ENCODE assay signal across 20 mouse cellular contexts in genomic region chr6:52218643-52219215, GRCm38 (mm10). TPM values are rescaled to one million over a fixed set of nuclear protein-coding genes. Genes with fewer than 3 reads are reported as not detected.
DNase-seq lines count a peak whose midpoint lies in the region; ATAC-seq and TF ChIP-seq lines count a peak whose summit lies in the region.
"Had no signal": no experiment of that assay in that cellular context is flagged by ENCODE, and none has a peak within 500 bp of the region (broad histone marks: within the 10 kb centered on the region; RNA-seq: fewer than 3 reads in every experiment).

No protein-coding gene starts in this region.

- TF ChIP-seq POLR2A in kidney, adult 2 months (IDR thresholded peaks at IDR 0.05; ENCODE audit: low read depth, low read length) = no peak

- no peak overlapping the region for H3K4me3 ChIP-seq in midbrain, embryonic 11.5 days (ENCODE audit: low read depth, low read length)
- no peak overlapping the region for H3K4me3 ChIP-seq in midbrain, embryonic 13.5 days (replicated peaks)
- H3K4me3 ChIP-seq in kidney, adult 2 months (ENCODE audit: insufficient read depth, low read depth, low read length) = peak overlapping the region; percentile 85
- H3K4me3 ChIP-seq in limb, embryonic 10.5 days = peak overlapping the region; percentile 90
- peak overlapping the region; percentile 81 for H3K4me3 ChIP-seq in neural tube, embryonic 15.5 days (replicated peaks)
- H3K4me3 ChIP-seq: embryonic facial prominence, embryonic 12.5 days; forebrain, embryonic 12.5 days; hindbrain, embryonic 12.5 days; layer of hippocampus, adult 2 months; lung, embryonic 15.5 days had no signal

- H3K4me2 ChIP-seq in midbrain, embryonic 11.5 days = no peak overlapping the region
- no peak overlapping the region for H3K4me2 ChIP-seq in midbrain, embryonic 13.5 days (replicated peaks)
- H3K4me2 ChIP-seq in neural tube, embryonic 15.5 days = peak overlapping the region; percentile 85
- H3K4me2 ChIP-seq: embryonic facial prominence, embryonic 12.5 days; forebrain, embryonic 12.5 days; heart, embryonic 11.5 days; hindbrain, embryonic 12.5 days had no signal

- H3K9me3 ChIP-seq in midbrain, embryonic 11.5 days (ENCODE audit: control insufficient read depth, low read length) = no peaks in the 10 kb centered on the region
- no peaks in the 10 kb centered on the region for H3K9me3 ChIP-seq in midbrain, embryonic 13.5 days
- no peaks in the 10 kb centered on the region for H3K9me3 ChIP-seq in limb, embryonic 10.5 days (replicated peaks)
- no peaks in the 10 kb centered on the region for H3K9me3 ChIP-seq in neural tube, embryonic 15.5 days (replicated peaks)
- H3K9me3 ChIP-seq: embryonic facial prominence, embryonic 12.5 days; forebrain, embryonic 12.5 days; hindbrain, embryonic 12.5 days; lung, embryonic 15.5 days; megakaryocyte, embryonic 14.5 days had no signal

- ATAC-seq in midbrain, embryonic 11.5 days (ENCODE audit: low FRiP score) = no peak
- ATAC-seq in midbrain, embryonic 13.5 days = no peak
- ATAC-seq in neural tube, embryonic 15.5 days (ENCODE audit: low FRiP score) = no peak

- H3K27me3 ChIP-seq in midbrain, embryonic 11.5 days (ENCODE audit: control insufficient read depth, insufficient read depth, low read length) = peaks cover 100% of the 10 kb centered on the region
- peaks cover 100% of the 10 kb centered on the region for H3K27me3 ChIP-seq in midbrain, embryonic 13.5 days
- H3K27me3 ChIP-seq in kidney, adult 2 months (replicated peaks; ENCODE audit: control insufficient read depth, insufficient read depth, low read length) = no peaks in the 10 kb centered on the region
- H3K27me3 ChIP-seq in limb, embryonic 10.5 days (ENCODE audit: low read depth, poor library complexity, severe bottlenecking) = peaks cover 44% of the 10 kb centered on the region
- H3K27me3 ChIP-seq in neural tube, embryonic 15.5 days (replicated peaks) = no peaks in the 10 kb centered on the region

- no peaks in the 10 kb centered on the region for H3K36me3 ChIP-seq in midbrain, embryonic 11.5 days (ENCODE audit: control insufficient read depth, insufficient read depth, low read length)
- H3K36me3 ChIP-seq in midbrain, embryonic 13.5 days = no peaks in the 10 kb centered on the region
- no peaks in the 10 kb centered on the region for H3K36me3 ChIP-seq in kidney, adult 2 months (ENCODE audit: control insufficient read depth, insufficient read depth, low read length)
- peaks cover 15% of the 10 kb centered on the region; the same call in 1 of the 2 replicates for H3K36me3 ChIP-seq in limb, embryonic 10.5 days
- H3K36me3 ChIP-seq in neural tube, embryonic 15.5 days = no peaks in the 10 kb centered on the region
- H3K36me3 ChIP-seq: embryonic facial prominence, embryonic 12.5 days; forebrain, embryonic 12.5 days; hindbrain, embryonic 12.5 days; lung, embryonic 15.5 days had no signal

- WGBS in midbrain, embryonic 11.5 days = 7% methylated on average over 14 of the region's 14 CpGs
- WGBS in midbrain, embryonic 13.5 days = 8% methylated on average over 14 of the region's 14 CpGs
- WGBS in kidney, adult 2 months = 40% methylated on average over 14 of the region's 14 CpGs
- WGBS in limb, embryonic 10.5 days = 4% methylated on average over 14 of the region's 14 CpGs
- WGBS in neural tube, embryonic 15.5 days = 12% methylated on average over 14 of the region's 14 CpGs

- no peak for TF ChIP-seq CTCF in kidney, adult 2 months (conservative IDR thresholded peaks at IDR 0.05; ENCODE audit: insufficient read depth, insufficient read length, low read depth, low read length)

- intact Hi-C loops in left cerebral cortex, postnatal 25 days (cut with DNase I) = no loop called here

- peak; percentile 97 for DNase-seq in midbrain, embryonic 11.5 days (ENCODE audit: low spot score, missing footprints)
- peak; percentile 55 for DNase-seq in kidney, adult 2 months
- peak; percentile 66 for DNase-seq in limb, embryonic 10.5 days (ENCODE audit: low spot score)
- no peak for DNase-seq in gastrocnemius, adult 18-20 months (ENCODE audit: low spot score)
- no peak for DNase-seq in left cerebral cortex, postnatal 25 days (ENCODE audit: low spot score in 2 of 2)
- no peak for DNase-seq in adipocyte (ENCODE audit: low spot score)
- DNase-seq: gastrocnemius, postnatal 14 days; right cerebral cortex, postnatal 25 days had no signal

- peaks cover 11% of the 10 kb centered on the region for H3K4me1 ChIP-seq in midbrain, embryonic 11.5 days (ENCODE audit: control insufficient read depth, insufficient read depth, low read length)
- peaks cover 13% of the 10 kb centered on the region for H3K4me1 ChIP-seq in midbrain, embryonic 13.5 days (replicated peaks)
- H3K4me1 ChIP-seq in kidney, adult 2 months (ENCODE audit: control insufficient read depth, insufficient read depth, low read length) = 0 out of 2 replicates have a peak, but pooled peaks cover 12% of the 10 kb centered on the region
- H3K4me1 ChIP-seq in limb, embryonic 10.5 days = peaks cover 81% of the 10 kb centered on the region
- H3K4me1 ChIP-seq in neural tube, embryonic 15.5 days = peaks cover 64% of the 10 kb centered on the region

- no peak overlapping the region for H3K27ac ChIP-seq in midbrain, embryonic 11.5 days (ENCODE audit: low read depth, low read length)
- no peak overlapping the region for H3K27ac ChIP-seq in midbrain, embryonic 13.5 days
- H3K27ac ChIP-seq in kidney, adult 2 months (ENCODE audit: insufficient read depth, low read depth, low read length) = peak overlapping the region; percentile 98
- peak overlapping the region; percentile 99 for H3K27ac ChIP-seq in limb, embryonic 10.5 days
- peak overlapping the region; percentile 100 for H3K27ac ChIP-seq in neural tube, embryonic 15.5 days (replicated peaks)
- H3K27ac ChIP-seq: embryonic facial prominence, embryonic 12.5 days; forebrain, embryonic 12.5 days; hindbrain, embryonic 12.5 days; layer of hippocampus, adult 2 months; lung, embryonic 15.5 days had no signal

- no peak overlapping the region for H3K9ac ChIP-seq in midbrain, embryonic 11.5 days (ENCODE audit: low read length)
- no peak overlapping the region for H3K9ac ChIP-seq in midbrain, embryonic 13.5 days (replicated peaks)
- H3K9ac ChIP-seq in neural tube, embryonic 15.5 days (replicated peaks) = peak overlapping the region; percentile 92
- H3K9ac ChIP-seq: embryonic facial prominence, embryonic 12.5 days; forebrain, embryonic 12.5 days; hindbrain, embryonic 12.5 days; lung, embryonic 15.5 days had no signal

RNA-seq across cellular contexts. Expression of gene Hoxa7, which starts 2.9 kb away (rescaled TPM):
- polyA plus RNA-seq in midbrain, embryonic 11.5 days (2014; fragmentation: Nextera tagmentation; extraction: Ambion mirVana) = 0.14 TPM in 1 of 2 replicates, not detected in the other
- not detected in 2 replicates for polyA plus RNA-seq in midbrain, embryonic 13.5 days (2015; fragmentation: Nextera tagmentation; extraction: Ambion mirVana)
- polyA plus RNA-seq in kidney, adult 2 months (2012; rRNA removed) = 44.1 and 45.9 TPM in 2 replicates
- 24.7 and 24.8 TPM in 2 replicates for polyA plus RNA-seq in limb, embryonic 10.5 days (2016; fragmentation: Nextera tagmentation; extraction: Ambion mirVana)
- polyA plus RNA-seq in neural tube, embryonic 15.5 days (2015; fragmentation: Nextera tagmentation; extraction: Ambion mirVana) = 86.8 and 109 TPM in 2 replicates
- total RNA-seq in gastrocnemius, adult 18-20 months (2021) = 1 to 10 TPM; 4.7 to 5.0 TPM
- total RNA-seq in left cerebral cortex, postnatal 25 days (2021) = not detected
- total RNA-seq: layer of hippocampus, adult 2 months; left cerebral cortex, postnatal 14 days; neutrophil, adult 5-6 weeks had no signal
- polyA plus RNA-seq: forebrain, embryonic 12.5 days had no signal

RNA-seq across cellular contexts. Expression of gene Gm28308, which starts 5.6 kb away (rescaled TPM):
- polyA plus RNA-seq in midbrain, embryonic 11.5 days (2014; fragmentation: Nextera tagmentation; extraction: Ambion mirVana) = not detected in 2 replicates
- polyA plus RNA-seq in midbrain, embryonic 13.5 days (2015; fragmentation: Nextera tagmentation; extraction: Ambion mirVana) = not detected in 2 replicates
- polyA plus RNA-seq in kidney, adult 2 months (2012; rRNA removed) = 0.78 and 2.9 TPM in 2 replicates
- 0.79 and 1.2 TPM in 2 replicates for polyA plus RNA-seq in limb, embryonic 10.5 days (2016; fragmentation: Nextera tagmentation; extraction: Ambion mirVana)
- polyA plus RNA-seq in neural tube, embryonic 15.5 days (2015; fragmentation: Nextera tagmentation; extraction: Ambion mirVana) = not detected in 2 replicates
- under 1 TPM in 1 of 2 experiments, not detected in 1; 0.39 TPM for total RNA-seq in gastrocnemius, adult 18-20 months (2021)
- total RNA-seq in left cerebral cortex, postnatal 25 days (2021) = not detected
- total RNA-seq: adrenal gland, adult 18-20 months; layer of hippocampus, adult 2 months; left cerebral cortex, postnatal 14 days; neutrophil, adult 5-6 weeks had no signal
- polyA plus RNA-seq: embryonic facial prominence, embryonic 12.5 days; forebrain, embryonic 12.5 days; heart, embryonic 11.5 days; hindbrain, embryonic 12.5 days; lung, embryonic 15.5 days had no signal

RNA-seq across cellular contexts. Expression of gene Hoxa3, which starts 5.6 kb away (rescaled TPM):
- polyA plus RNA-seq in midbrain, embryonic 11.5 days (2014; fragmentation: Nextera tagmentation; extraction: Ambion mirVana) = 0.11 TPM in 1 of 2 replicates, not detected in the other
- not detected in 2 replicates for polyA plus RNA-seq in midbrain, embryonic 13.5 days (2015; fragmentation: Nextera tagmentation; extraction: Ambion mirVana)
- 7.4 and 7.6 TPM in 2 replicates for polyA plus RNA-seq in kidney, adult 2 months (2012; rRNA removed)
- polyA plus RNA-seq in limb, embryonic 10.5 days (2016; fragmentation: Nextera tagmentation; extraction: Ambion mirVana) = 7.0 and 7.9 TPM in 2 replicates
- 10.7 and 14.6 TPM in 2 replicates for polyA plus RNA-seq in neural tube, embryonic 15.5 days (2015; fragmentation: Nextera tagmentation; extraction: Ambion mirVana)
- total RNA-seq in gastrocnemius, adult 18-20 months (2021) = 1 to 10 TPM; 1.6 to 3.0 TPM
- not detected for total RNA-seq in left cerebral cortex, postnatal 25 days (2021)
- total RNA-seq: layer of hippocampus, adult 2 months; left cerebral cortex, postnatal 14 days; neutrophil, adult 5-6 weeks had no signal

RNA-seq across cellular contexts. Expression of gene Hoxa6, which starts 10.2 kb away (rescaled TPM):
- not detected in 2 replicates for polyA plus RNA-seq in midbrain, embryonic 11.5 days (2014; fragmentation: Nextera tagmentation; extraction: Ambion mirVana)
- not detected in 2 replicates for polyA plus RNA-seq in midbrain, embryonic 13.5 days (2015; fragmentation: Nextera tagmentation; extraction: Ambion mirVana)
- polyA plus RNA-seq in kidney, adult 2 months (2012; rRNA removed) = 2.4 and 3.4 TPM in 2 replicates
- 3.5 and 4.1 TPM in 2 replicates for polyA plus RNA-seq in limb, embryonic 10.5 days (2016; fragmentation: Nextera tagmentation; extraction: Ambion mirVana)
- polyA plus RNA-seq in neural tube, embryonic 15.5 days (2015; fragmentation: Nextera tagmentation; extraction: Ambion mirVana) = 10.3 and 15.0 TPM in 2 replicates
- 1 to 10 TPM; 2.0 to 2.1 TPM for total RNA-seq in gastrocnemius, adult 18-20 months (2021)
- not detected for total RNA-seq in left cerebral cortex, postnatal 25 days (2021)
- total RNA-seq: layer of hippocampus, adult 2 months; left cerebral cortex, postnatal 14 days; neutrophil, adult 5-6 weeks had no signal
- polyA plus RNA-seq: embryonic facial prominence, embryonic 12.5 days; forebrain, embryonic 12.5 days; heart, embryonic 11.5 days had no signal

RNA-seq across cellular contexts. Expression of gene Hoxa9, which starts 12.2 kb away (rescaled TPM):
- polyA plus RNA-seq in midbrain, embryonic 11.5 days (2014; fragmentation: Nextera tagmentation; extraction: Ambion mirVana) = not detected in 2 replicates
- polyA plus RNA-seq in midbrain, embryonic 13.5 days (2015; fragmentation: Nextera tagmentation; extraction: Ambion mirVana) = not detected in 2 replicates
- polyA plus RNA-seq in kidney, adult 2 months (2012; rRNA removed) = 36.0 and 63.1 TPM in 2 replicates
- polyA plus RNA-seq in limb, embryonic 10.5 days (2016; fragmentation: Nextera tagmentation; extraction: Ambion mirVana) = 95.7 and 123 TPM in 2 replicates
- polyA plus RNA-seq in neural tube, embryonic 15.5 days (2015; fragmentation: Nextera tagmentation; extraction: Ambion mirVana) = 64.3 and 77.5 TPM in 2 replicates
- 1 to 10 TPM; 7.2 to 7.4 TPM for total RNA-seq in gastrocnemius, adult 18-20 months (2021)
- not detected for total RNA-seq in left cerebral cortex, postnatal 25 days (2021)
- total RNA-seq: layer of hippocampus, adult 2 months; left cerebral cortex, postnatal 14 days; neutrophil, adult 5-6 weeks had no signal
- polyA plus RNA-seq: embryonic facial prominence, embryonic 12.5 days; forebrain, embryonic 12.5 days had no signal

Comparison
In these comparisons a context has a peak if more than half of its experiments do, and no peak if none do; other contexts are left out.
1. DNase-seq: peak in midbrain, embryonic 11.5 days (single experiment), kidney, adult 2 months (single experiment) and limb, embryonic 10.5 days (single experiment); none in gastrocnemius, adult 18-20 months (single experiment), left cerebral cortex, postnatal 25 days (0 of 2) and adipocyte (single experiment).
2. H3K27ac ChIP-seq: peak in kidney, adult 2 months (single experiment), limb, embryonic 10.5 days (single experiment) and neural tube, embryonic 15.5 days (single experiment); none in midbrain, embryonic 11.5 days (single experiment) and midbrain, embryonic 13.5 days (single experiment).
3. H3K4me3 ChIP-seq: peak in kidney, adult 2 months (single experiment), limb, embryonic 10.5 days (single experiment) and neural tube, embryonic 15.5 days (single experiment); none in midbrain, embryonic 11.5 days (single experiment) and midbrain, embryonic 13.5 days (single experiment).
4. RNA of gene Hoxa7, which starts 2.9 kb away (polyA plus RNA-seq): 86.8 to 109 TPM in neural tube, embryonic 15.5 days, 44.1 to 45.9 TPM in kidney, adult 2 months and 24.7 to 24.8 TPM in limb, embryonic 10.5 days; not detected in midbrain, embryonic 13.5 days and 0.14 TPM in midbrain, embryonic 11.5 days; every median in the first group is over 10 times any median in the second.